Mouse (Mus musculus) left cerebral cortex, postnatal 25 days (tissue): ENCODE measurements around the gene Cyth3. TPM values are rescaled to one million over a fixed set of nuclear protein-coding genes. Genes with fewer than 3 reads are reported as not detected.
A peak's percentile ranks its signal among the peaks of the same experiment; 100 is the strongest.

Experiments used
- DNase-seq, 2 experiments: peaks; one replicate each; pipeline ENCODE4 v3.0.0; 2022; ENCODE audit warnings: low spot score in 2 of 2, mixed read lengths in 1 of 2
- intact Hi-C: fragments of 180-260 bp; cut with DNase I; formaldehyde crosslinking; loops from one replicate; pipeline ENCODE4 v1.15.1; 2025
- total RNA-seq, 2 experiments: library from RNA; stranded (reverse); gene quantifications; 2 replicates each; pipeline ENCODE4 v1.2.3; 2021

The Cyth3 gene
- total RNA-seq, 2 experiments from 2014 or later, result 37.5 to 38.2 TPM

GRCm38 (mm10) chr5:143686456-143686855 lies 64.2 kb downstream of the Cyth3 start:
- intact Hi-C loops, result no loop called here

GRCm38 (mm10) chr5:143687589-143687988 lies 65.3 kb downstream of the Cyth3 start:
- intact Hi-C loops, result no loop called here
- DNase-seq, result no peak

More at GRCm38 (mm10) chr5:143686456-143686855, 64.2 kb downstream of the Cyth3 start:
- peak in 1 of 2 experiments; percentile 75 for DNase-seq

GRCm38 (mm10) chr5:143690392-143690791 lies 68.1 kb downstream of the Cyth3 start:
- peak; percentile 42 to 80 for DNase-seq
- intact Hi-C loops, result loop anchor here (1.0 to 5.0 kb wide), 5 partner anchors 19 to 110 kb away; partner anchors contain the start of gene Cyth3

- peak; percentile 85 to 99 for DNase-seq
- intact Hi-C loops, result loop anchor here (1.0 to 5.0 kb wide), 5 partner anchors 20 to 110 kb away; partner anchors contain the start of gene Cyth3
Observed at GRCm38 (mm10) chr5:143690926-143691325, 68.7 kb downstream of the Cyth3 start.

GRCm38 (mm10) chr5:143696323-143696722 lies 74.1 kb downstream of the Cyth3 start:
- intact Hi-C loops, result no loop called here

GRCm38 (mm10) chr5:143698454-143698853 lies 76.2 kb downstream of the Cyth3 start:
- no peak for DNase-seq
- intact Hi-C loops, result no loop called here

More at GRCm38 (mm10) chr5:143696323-143696722, 74.1 kb downstream of the Cyth3 start:
- DNase-seq, result no peak

GRCm38 (mm10) chr5:143700247-143700646 lies 78.0 kb downstream of the Cyth3 start:
- DNase-seq, result no peak
- intact Hi-C loops, result no loop called here

- no peak for DNase-seq
- intact Hi-C loops, result no loop called here
Observed at GRCm38 (mm10) chr5:143701074-143701473, 78.8 kb downstream of the Cyth3 start.

GRCm38 (mm10) chr5:143704875-143705658 lies 82.8 kb downstream of the Cyth3 start:
- DNase-seq, result no peak
- intact Hi-C loops, result no loop called here

GRCm38 (mm10) chr5:143705659-143705982 lies 83.4 kb downstream of the Cyth3 start:
- intact Hi-C loops, result no loop called here
- no peak for DNase-seq

- DNase-seq, result no peak
- intact Hi-C loops, result no loop called here
Observed at GRCm38 (mm10) chr5:143706030-143706821, 84.0 kb downstream of the Cyth3 start.

- DNase-seq, result no peak
- intact Hi-C loops, result no loop called here
Observed at GRCm38 (mm10) chr5:143706822-143707200, 84.6 kb downstream of the Cyth3 start.

- intact Hi-C loops, result loop anchor here (1.0 to 10.0 kb wide), 2 partner anchors 143 to 277 kb away; no protein-coding TSS in a partner anchor
- peak; percentile 76 to 85 for DNase-seq
Observed at GRCm38 (mm10) chr5:143711326-143711725, 89.1 kb downstream of the Cyth3 start.

- DNase-seq, result no peak
- intact Hi-C loops, result loop anchor here (10.0 kb wide), 1 partner anchor 277 kb away; no protein-coding TSS in a partner anchor
Observed at GRCm38 (mm10) chr5:143712011-143712800, 90.0 kb downstream of the Cyth3 start.

GRCm38 (mm10) chr5:143721962-143722361 lies 99.7 kb downstream of the Cyth3 start:
- no peak for DNase-seq
- intact Hi-C loops, result loop anchor here (10.0 kb wide), 1 partner anchor 1073 kb away; no protein-coding TSS in a partner anchor

- intact Hi-C loops, result loop anchor here (5.0 kb wide), 1 partner anchor 181 kb away; no protein-coding TSS in a partner anchor
- DNase-seq, result no peak
Observed at GRCm38 (mm10) chr5:143730915-143731314, 108.7 kb downstream of the Cyth3 start.

GRCm38 (mm10) chr5:143731483-143732112 lies 109.4 kb downstream of the Cyth3 start:
- intact Hi-C loops, result loop anchor here (1.0 to 5.0 kb wide), 2 partner anchors 27 to 181 kb away; no protein-coding TSS in a partner anchor
- DNase-seq, result no peak

GRCm38 (mm10) chr5:143732180-143732891 lies 110.1 kb downstream of the Cyth3 start, which contains the start of gene Usp42:
Gene Usp42 (minus strand): TSS chr5:143732280.
- DNase-seq, result peak; percentile 95 to 98
- intact Hi-C loops, result loop anchor here (1.0 to 5.0 kb wide), 2 partner anchors 26 to 180 kb away; no protein-coding TSS in a partner anchor
